Mouse (Mus musculus): Measurements from ENCODE around the gene Ptcra.

- TF ChIP-seq CTCF (IDR thresholded peaks at IDR 0.05; ENCODE audit: borderline replicate concordance, insufficient read depth, low read depth, low read length) (no peak), POLR2A (IDR thresholded peaks at IDR 0.05; ENCODE audit: borderline replicate concordance, insufficient read depth, low read length) (no peak)
Measured at GRCm38 (mm10) chr17:46711612-46712271, 51.8 kb downstream of the Ptcra start.

Measured in cerebellum, adult 2 months (tissue).